8 mouse cellular contexts compared by ENCODE assay signal in genomic region chr17:83526091-83526561, GRCm38 (mm10). TPM values are rescaled to one million over a fixed set of nuclear protein-coding genes. Genes with fewer than 3 reads are reported as not detected.
A peak's percentile ranks its signal among the peaks of the same experiment; 100 is the strongest.
DNase-seq lines count a peak whose midpoint lies in the region; ATAC-seq and TF ChIP-seq lines count a peak whose summit lies in the region.

No protein-coding gene starts in this region.

- peaks cover 16% of the 10 kb centered on the region for H3K4me1 ChIP-seq in intestine, embryonic 16.5 days (ENCODE audit: control insufficient read depth, insufficient read depth, low read length)
- peaks cover 31% of the 10 kb centered on the region for H3K4me1 ChIP-seq in neural tube, embryonic 12.5 days

- peak overlapping the region; percentile 38; the same call in 1 of the 2 replicates for H3K9ac ChIP-seq in intestine, embryonic 16.5 days (ENCODE audit: low read depth, low read length)
- H3K9ac ChIP-seq in neural tube, embryonic 12.5 days = no peak overlapping the region

- H3K9me3 ChIP-seq in intestine, embryonic 16.5 days (ENCODE audit: control insufficient read depth, low read length) = no peaks in the 10 kb centered on the region
- H3K9me3 ChIP-seq in neural tube, embryonic 12.5 days = no peaks in the 10 kb centered on the region

- H3K4me2 ChIP-seq in intestine, embryonic 16.5 days (ENCODE audit: low read depth, low read length) = no peak overlapping the region
- H3K4me2 ChIP-seq in neural tube, embryonic 12.5 days (replicated peaks) = peak overlapping the region; percentile 33; the same call in 1 of the 2 replicates

- TF ChIP-seq CTCF in brain, embryonic 14.5 days (IDR thresholded peaks at IDR 0.05; ENCODE audit: borderline replicate concordance, extremely low read depth, insufficient read depth, insufficient read length) = no peak

- no peaks in the 10 kb centered on the region for H3K36me3 ChIP-seq in intestine, embryonic 16.5 days (ENCODE audit: control insufficient read depth, insufficient read depth, low read length)
- H3K36me3 ChIP-seq in neural tube, embryonic 12.5 days = no peaks in the 10 kb centered on the region

- H3K27ac ChIP-seq in intestine, embryonic 16.5 days (ENCODE audit: low read length) = peak overlapping the region; percentile 33; the same call in 1 of the 2 replicates
- 0 out of 2 replicates have a peak overlapping the region, but pooled peaks have one; percentile 46 for H3K27ac ChIP-seq in neural tube, embryonic 12.5 days

- no peak overlapping the region for H3K4me3 ChIP-seq in intestine, embryonic 16.5 days (ENCODE audit: low read length)
- H3K4me3 ChIP-seq in neural tube, embryonic 12.5 days = no peak overlapping the region

- peak; percentile 16; the same call in 1 of the 2 replicates for ATAC-seq in intestine, embryonic 16.5 days
- ATAC-seq in neural tube, embryonic 12.5 days (ENCODE audit: low FRiP score, low read depth) = peak; percentile 28; the same call in 1 of the 2 replicates

- DNase-seq in kidney, adult 18-20 months = peak; percentile 11
- no peak for DNase-seq in kidney, postnatal 25 days
- peak; percentile 66 for DNase-seq in brain, embryonic 14.5 days (ENCODE audit: low read depth)
- DNase-seq in urinary bladder, postnatal 4 days (ENCODE audit: low spot score in 2 of 2) = no peak
- no peak for DNase-seq in layer of hippocampus, adult 11-12 months (ENCODE audit: low spot score)
- no peak for DNase-seq in right cerebral cortex, postnatal 4 days

- no peak for TF ChIP-seq POLR2A in brain, embryonic 14.5 days (IDR thresholded peaks at IDR 0.05; ENCODE audit: borderline replicate concordance, extremely low read depth, insufficient read depth, insufficient read length, poor library complexity, severe bottlenecking)

- 22% methylated on average over 5 of the region's 5 CpGs for WGBS in intestine, embryonic 16.5 days
- WGBS in neural tube, embryonic 12.5 days = 4% methylated on average over 5 of the region's 5 CpGs

- no peaks in the 10 kb centered on the region for H3K27me3 ChIP-seq in intestine, embryonic 16.5 days (replicated peaks; ENCODE audit: control insufficient read depth, insufficient read depth, low read length)
- no peaks in the 10 kb centered on the region for H3K27me3 ChIP-seq in neural tube, embryonic 12.5 days (replicated peaks)

RNA-seq across cellular contexts. Expression of gene Cox7a2l, which starts 9.0 kb away (rescaled TPM):
- polyA plus RNA-seq in brain, embryonic 14.5 days (2012; rRNA removed) = 246 and 257 TPM in 2 replicates
- 189 and 191 TPM in 2 replicates for polyA plus RNA-seq in intestine, embryonic 16.5 days (2015; fragmentation: Nextera tagmentation; extraction: Ambion mirVana)
- 151 TPM in 2 replicates for polyA plus RNA-seq in neural tube, embryonic 12.5 days (2016; fragmentation: Nextera tagmentation; extraction: Ambion mirVana)

Comparison
In these comparisons a context has a peak if more than half of its experiments do, and no peak if none do; other contexts are left out.
1. DNase-seq: peak in kidney, adult 18-20 months (single experiment) and brain, embryonic 14.5 days (single experiment); none in kidney, postnatal 25 days (0 of 2), urinary bladder, postnatal 4 days (0 of 2), layer of hippocampus, adult 11-12 months (single experiment) and right cerebral cortex, postnatal 4 days (single experiment).